Comparison of ENCODE assay signal across 8 mouse cellular contexts in the genomic region with DNA sequence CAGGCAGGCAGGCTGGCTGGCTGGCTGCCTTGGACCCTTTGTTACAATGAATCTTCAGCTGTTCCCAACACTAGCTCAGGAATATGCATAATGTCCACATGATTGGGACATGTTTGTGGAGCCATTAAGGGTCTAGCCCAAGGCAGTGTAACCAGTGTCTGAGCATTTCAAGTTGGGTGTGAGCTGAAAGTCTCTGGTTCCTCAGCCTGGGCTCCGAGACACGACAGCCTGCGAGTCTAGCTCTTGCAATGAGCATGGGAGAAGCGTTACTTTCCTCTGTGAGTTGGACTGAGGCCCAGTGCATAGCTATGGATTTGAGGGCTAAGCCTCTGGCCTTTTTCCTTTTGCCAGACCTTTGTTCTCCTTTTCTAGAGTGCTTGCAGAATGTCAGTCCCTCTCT. TPM values are rescaled to one million over a fixed set of nuclear protein-coding genes. Genes with fewer than 3 reads are reported as not detected.
DNase-seq lines count a peak whose midpoint lies in the region; ATAC-seq and TF ChIP-seq lines count a peak whose summit lies in the region.

No protein-coding gene starts in this region.

- no peak overlapping the region for H3K9ac ChIP-seq in forebrain, embryonic 14.5 days (ENCODE audit: low read length)

- no peak overlapping the region for H3K4me2 ChIP-seq in forebrain, embryonic 14.5 days (ENCODE audit: low read length)

- TF ChIP-seq POLR2A in kidney, adult 2 months (IDR thresholded peaks at IDR 0.05; ENCODE audit: low read depth, low read length), result no peak

- in situ Hi-C loops in Patski (cut with MboI; ENCODE audit: low pct_unique_long_range_greater_than_20kb), result no loop called here

- no peaks in the 10 kb centered on the region for H3K36me3 ChIP-seq in kidney, adult 2 months (ENCODE audit: control insufficient read depth, insufficient read depth, low read length)
- no peaks in the 10 kb centered on the region for H3K36me3 ChIP-seq in forebrain, embryonic 14.5 days (ENCODE audit: control insufficient read depth, insufficient read depth, low read length)

- H3K4me1 ChIP-seq in kidney, adult 2 months (ENCODE audit: control insufficient read depth, insufficient read depth, low read length), result peaks cover 63% of the 10 kb centered on the region
- H3K4me1 ChIP-seq in forebrain, embryonic 14.5 days (ENCODE audit: control insufficient read depth, insufficient read depth, low read length), result peaks cover 12% of the 10 kb centered on the region; the same call in 1 of the 2 replicates

- ATAC-seq in Patski, result peak; percentile 30
- ATAC-seq in forebrain, embryonic 14.5 days, result peak; percentile 74
- peak; percentile 17; the same call in 1 of the 2 replicates for ATAC-seq in megakaryocyte-erythroid progenitor cell, adult 5-6 weeks (replicated peaks; ENCODE audit: low FRiP score, low TSS enrichment, poor library complexity, severe bottlenecking)

- DNase-seq in kidney, adult 2 months, result no peak
- DNase-seq in kidney, postnatal 14 days, result no peak
- peak; percentile 43 for DNase-seq in Patski (ENCODE audit: low read depth, low spot score)
- peak; percentile 82 for DNase-seq in forebrain, embryonic 14.5 days (ENCODE audit: low spot score)
- no peak for DNase-seq in ovary, postnatal 10 days (ENCODE audit: low spot score)
- DNase-seq in thymus, postnatal 25 days, result no peak
- DNase-seq in right cerebral cortex, postnatal 25 days, result no peak

- POLR2A ChIA-PET in Patski (lab: Charles Lee), result no interaction called here

- WGBS in kidney, adult 2 months, result 9% methylated on average over 4 of the region's 4 CpGs
- 8% methylated on average over 4 of the region's 4 CpGs for WGBS in forebrain, embryonic 14.5 days

- H3K27ac ChIP-seq in kidney, adult 2 months (ENCODE audit: insufficient read depth, low read depth, low read length), result peak overlapping the region; percentile 88
- peak overlapping the region; percentile 83 for H3K27ac ChIP-seq in forebrain, embryonic 14.5 days (ENCODE audit: low read depth, low read length)

- no peaks in the 10 kb centered on the region for H3K9me3 ChIP-seq in forebrain, embryonic 14.5 days (replicated peaks; ENCODE audit: control insufficient read depth, low read length)

- H3K27me3 ChIP-seq in kidney, adult 2 months (replicated peaks; ENCODE audit: control insufficient read depth, insufficient read depth, low read length), result no peaks in the 10 kb centered on the region
- no peaks in the 10 kb centered on the region for H3K27me3 ChIP-seq in Patski
- H3K27me3 ChIP-seq in forebrain, embryonic 14.5 days (replicated peaks; ENCODE audit: control insufficient read depth, insufficient read depth, low read length), result no peaks in the 10 kb centered on the region

- no peak for TF ChIP-seq CTCF in kidney, adult 2 months (conservative IDR thresholded peaks at IDR 0.05; ENCODE audit: insufficient read depth, insufficient read length, low read depth, low read length)
- no peak for TF ChIP-seq CTCF in Patski (IDR thresholded peaks at IDR 0.05)

- CTCF ChIA-PET in Patski (lab: Charles Lee), result interaction anchor here (0.7 to 1.7 kb wide), 5 partner anchors 10 to 86 kb away, joined by 3 to 7 read pairs (median 3); no protein-coding TSS in a partner anchor

- no peak overlapping the region for H3K4me3 ChIP-seq in kidney, adult 2 months (ENCODE audit: insufficient read depth, low read depth, low read length)
- no peak overlapping the region for H3K4me3 ChIP-seq in forebrain, embryonic 14.5 days (ENCODE audit: low read depth, low read length)

RNA-seq across cellular contexts. Expression of gene Itpr1, which starts 35.6 kb away (rescaled TPM):
- polyA plus RNA-seq in kidney, adult 2 months (2012; rRNA removed), result 68.2 and 74.5 TPM in 2 replicates
- polyA plus RNA-seq in Patski (2021), result 67.1 TPM
- 5.2 and 8.5 TPM in 2 replicates for polyA plus RNA-seq in forebrain, embryonic 14.5 days (2014; fragmentation: Nextera tagmentation; extraction: Ambion mirVana)
- total RNA-seq in megakaryocyte-erythroid progenitor cell, adult 5-6 weeks (2014; fragmentation: Nextera tagmentation), result 24.8 and 25.7 TPM in 2 replicates
- total RNA-seq in megakaryocyte-erythroid progenitor cell, adult 5-6 weeks (2017), result 57.6 and 66.5 TPM in 2 replicates

Comparison
In these comparisons a context has a peak if more than half of its experiments do, and no peak if none do; other contexts are left out.
1. DNase-seq: peak in Patski (single experiment) and forebrain, embryonic 14.5 days (single experiment); none in kidney, adult 2 months (single experiment), kidney, postnatal 14 days (single experiment), ovary, postnatal 10 days (single experiment), thymus, postnatal 25 days (single experiment) and right cerebral cortex, postnatal 25 days (single experiment).
2. ATAC-seq: peak in every context shown above with its lines; median percentile 74 in forebrain, embryonic 14.5 days; 30 in Patski; 17 in megakaryocyte-erythroid progenitor cell, adult 5-6 weeks.